8 mouse cellular contexts compared by ENCODE assay signal in genomic region chr15:12322676-12323402, GRCm38 (mm10). TPM values are rescaled to one million over a fixed set of nuclear protein-coding genes. Genes with fewer than 3 reads are reported as not detected.
DNase-seq lines count a peak whose midpoint lies in the region; ATAC-seq and TF ChIP-seq lines count a peak whose summit lies in the region.

No protein-coding gene starts in this region.

- H3K27me3 ChIP-seq in forebrain, embryonic 14.5 days (replicated peaks; ENCODE audit: control insufficient read depth, insufficient read depth, low read length) = no peaks in the 10 kb centered on the region
- H3K27me3 ChIP-seq in liver, embryonic 14.5 days (ENCODE audit: control insufficient read depth, insufficient read depth, low read length) = no peaks in the 10 kb centered on the region

- no peak for ATAC-seq in forebrain, embryonic 14.5 days
- ATAC-seq in liver, embryonic 14.5 days (ENCODE audit: insufficient read depth) = no peak

- no peak overlapping the region for H3K27ac ChIP-seq in forebrain, embryonic 14.5 days (ENCODE audit: low read depth, low read length)
- H3K27ac ChIP-seq in liver, embryonic 14.5 days = peak overlapping the region; percentile 73

- TF ChIP-seq CTCF in liver, embryonic 14.5 days (IDR thresholded peaks at IDR 0.05; ENCODE audit: low read depth) = no peak

- peak overlapping the region; percentile 98 for H3K4me3 ChIP-seq in forebrain, embryonic 14.5 days (ENCODE audit: low read depth, low read length)
- H3K4me3 ChIP-seq in liver, embryonic 14.5 days (ENCODE audit: insufficient read depth in 1 of 2, low read depth in 2 of 2, low read length in 2 of 2) = peak overlapping the region; percentile 76 to 99

- WGBS in forebrain, embryonic 14.5 days = 11% methylated on average over 9 of the region's 9 CpGs
- WGBS in liver, embryonic 14.5 days (ENCODE audit: insufficient replicate concordance) = 15% methylated on average over 9 of the region's 9 CpGs

- no peak for TF ChIP-seq EP300 in liver, embryonic 14.5 days (IDR thresholded peaks at IDR 0.05; ENCODE audit: low read depth)

- DNase-seq in heart, adult 11 months = peak; percentile 65
- DNase-seq in heart, adult 8-10 months (ENCODE audit: low spot score) = no peak
- peak; percentile 62 for DNase-seq in CD4-positive helper T cell, adult 2 months (ENCODE audit: low read depth, low spot score)
- DNase-seq in forebrain, embryonic 14.5 days (ENCODE audit: low spot score) = no peak
- DNase-seq in liver, embryonic 14.5 days (ENCODE audit: low read depth in 3 of 3, low spot score in 3 of 3) = no peak
- DNase-seq in frontal cortex, postnatal 25 days (ENCODE audit: low spot score in 2 of 2) = no peak
- no peak for DNase-seq in layer of hippocampus, postnatal 25 days (ENCODE audit: extremely low spot score in 1 of 2, low spot score in 1 of 2)
- no peak for DNase-seq in layer of hippocampus, adult 18-20 months (ENCODE audit: low spot score in 2 of 2)

- H3K4me1 ChIP-seq in forebrain, embryonic 14.5 days (ENCODE audit: control insufficient read depth, insufficient read depth, low read length) = peaks cover 17% of the 10 kb centered on the region
- peaks cover 8 to 18% of the 10 kb centered on the region in 2 experiments for H3K4me1 ChIP-seq in liver, embryonic 14.5 days (replicated peaks; ENCODE audit: control insufficient read depth in 2 of 2, insufficient read depth in 2 of 2, low read length in 1 of 2)

- H3K4me2 ChIP-seq in forebrain, embryonic 14.5 days (ENCODE audit: low read length) = peak overlapping the region; percentile 65
- peak overlapping the region; percentile 72 for H3K4me2 ChIP-seq in liver, embryonic 14.5 days (ENCODE audit: low read depth)

- peak overlapping the region; percentile 97 for H3K9ac ChIP-seq in forebrain, embryonic 14.5 days (ENCODE audit: low read length)
- H3K9ac ChIP-seq in liver, embryonic 14.5 days (replicated peaks) = peak overlapping the region; percentile 82

- H3K36me3 ChIP-seq in forebrain, embryonic 14.5 days (ENCODE audit: control insufficient read depth, insufficient read depth, low read length) = no peaks in the 10 kb centered on the region
- H3K36me3 ChIP-seq in liver, embryonic 14.5 days (replicated peaks; ENCODE audit: control insufficient read depth, insufficient read depth, low read depth) = no peaks in the 10 kb centered on the region

- H3K9me3 ChIP-seq in forebrain, embryonic 14.5 days (replicated peaks; ENCODE audit: control insufficient read depth, low read length) = no peaks in the 10 kb centered on the region
- no peaks in the 10 kb centered on the region for H3K9me3 ChIP-seq in liver, embryonic 14.5 days (ENCODE audit: control insufficient read depth, low read length)

RNA-seq across cellular contexts. Expression of gene 1810049J17Rik, which starts 1.1 kb away (rescaled TPM):
- under 1 TPM in 1 of 4 experiments, not detected in 3; 0.65 TPM for total RNA-seq in heart, adult 8-10 months (2022)
- polyA plus RNA-seq in forebrain, embryonic 14.5 days (2014; fragmentation: Nextera tagmentation; extraction: Ambion mirVana) = 1.2 and 1.6 TPM in 2 replicates
- not detected in 2 replicates for polyA plus RNA-seq in liver, embryonic 14.5 days (2012; rRNA removed)
- 2.3 and 3.1 TPM in 2 replicates for polyA plus RNA-seq in liver, embryonic 14.5 days (2014; fragmentation: Nextera tagmentation; extraction: Ambion mirVana)
- under 1 TPM in 1 of 2 experiments, not detected in 1; 0.69 TPM for total RNA-seq in layer of hippocampus, postnatal 25 days (2021)
- total RNA-seq in layer of hippocampus, adult 18-20 months (2021) = 1 to 10 TPM in 1 of 2 experiments, not detected in 1; 2.5 TPM

RNA-seq across cellular contexts. Expression of gene Golph3, which starts 1.6 kb away (rescaled TPM):
- total RNA-seq in heart, adult 8-10 months (2022) = 10 to 100 TPM; 64.8 to 73.0 (median 72.5) TPM
- polyA plus RNA-seq in forebrain, embryonic 14.5 days (2014; fragmentation: Nextera tagmentation; extraction: Ambion mirVana) = 83.0 and 88.5 TPM in 2 replicates
- polyA plus RNA-seq in liver, embryonic 14.5 days (2012; rRNA removed) = 33.8 and 35.2 TPM in 2 replicates
- 58.4 and 60.9 TPM in 2 replicates for polyA plus RNA-seq in liver, embryonic 14.5 days (2014; fragmentation: Nextera tagmentation; extraction: Ambion mirVana)
- 10 to 100 TPM; 90.6 to 98.8 TPM for total RNA-seq in layer of hippocampus, postnatal 25 days (2021)
- total RNA-seq in layer of hippocampus, adult 18-20 months (2021) = 100 to 1,000 TPM in 1 of 2 experiments, 10 to 100 TPM in 1; 98.4 to 100 TPM

Comparison
In these comparisons a context has a peak if more than half of its experiments do, and no peak if none do; other contexts are left out.
1. DNase-seq: peak in heart, adult 11 months (single experiment) and CD4-positive helper T cell, adult 2 months (single experiment); none in heart, adult 8-10 months (single experiment), forebrain, embryonic 14.5 days (single experiment), liver, embryonic 14.5 days (0 of 3), frontal cortex, postnatal 25 days (0 of 2), layer of hippocampus, postnatal 25 days (0 of 2) and layer of hippocampus, adult 18-20 months (0 of 2).